Mouse (Mus musculus): ENCODE measurements around the gene Vamp8.
A peak's percentile ranks its signal among the peaks of the same experiment; 100 is the strongest.

Vamp8 gene

GRCm38 (mm10) chr6:72401875-72402274 lies 11.4 kb upstream of the Vamp8 start:
- DNase-seq (ENCODE audit: low spot score), result peak; percentile 77

GRCm38 (mm10) chr6:72399967-72400366 lies 9.5 kb upstream of the Vamp8 start:
- no peak for DNase-seq (ENCODE audit: low spot score)

- no peak for DNase-seq (ENCODE audit: low spot score)
Measured at GRCm38 (mm10) chr6:72396837-72397251, 6.3 kb upstream of the Vamp8 start.

GRCm38 (mm10) chr6:72392341-72392740 lies 1.8 kb upstream of the Vamp8 start:
- DNase-seq (ENCODE audit: low spot score), result no peak

GRCm38 (mm10) chr6:72390795-72391521 lies 455 bp upstream of the Vamp8 start:
- DNase-seq (ENCODE audit: low spot score), result peak; percentile 65

- DNase-seq (ENCODE audit: low spot score), result peak; percentile 89
Measured at GRCm38 (mm10) chr6:72389471-72389940, 997 bp downstream of the Vamp8 start.

GRCm38 (mm10) chr6:72388791-72389329 lies 1.6 kb downstream of the Vamp8 start:
- no peak for DNase-seq (ENCODE audit: low spot score)

- no peak for DNase-seq (ENCODE audit: low spot score)
Measured at GRCm38 (mm10) chr6:72388266-72388665, 2.2 kb downstream of the Vamp8 start.

- DNase-seq (ENCODE audit: low spot score), result no peak
Measured at GRCm38 (mm10) chr6:72387816-72388215, 2.7 kb downstream of the Vamp8 start.

- DNase-seq (ENCODE audit: low spot score), result no peak
Measured at GRCm38 (mm10) chr6:72386561-72386960, 3.9 kb downstream of the Vamp8 start.

GRCm38 (mm10) chr6:72385258-72385657 lies 5.2 kb downstream of the Vamp8 start:
- no peak for DNase-seq (ENCODE audit: low spot score)

GRCm38 (mm10) chr6:72383952-72384351 lies 6.6 kb downstream of the Vamp8 start:
- DNase-seq (ENCODE audit: low spot score), result peak; percentile 71

- DNase-seq (ENCODE audit: low spot score), result no peak
Measured at GRCm38 (mm10) chr6:72383142-72383820, 7.2 kb downstream of the Vamp8 start.

GRCm38 (mm10) chr6:72382494-72382893 lies 8.0 kb downstream of the Vamp8 start:
- no peak for DNase-seq (ENCODE audit: low spot score)

GRCm38 (mm10) chr6:72380131-72380770 lies 10.3 kb downstream of the Vamp8 start, which contains the start of gene Vamp5:
Gene Vamp5, minus strand, starts transcription at chr6:72380468.
- peak; percentile 83 for DNase-seq (ENCODE audit: low spot score)

- DNase-seq (ENCODE audit: low spot score), result no peak
Measured at GRCm38 (mm10) chr6:72379377-72380130, 10.9 kb downstream of the Vamp8 start.

GRCm38 (mm10) chr6:72378510-72379234 lies 11.8 kb downstream of the Vamp8 start:
- DNase-seq (ENCODE audit: low spot score), result no peak

GRCm38 (mm10) chr6:72374820-72375563 lies 15.5 kb downstream of the Vamp8 start:
- DNase-seq (ENCODE audit: low spot score), result peak; percentile 55

GRCm38 (mm10) chr6:72374206-72374605 lies 16.3 kb downstream of the Vamp8 start:
- no peak for DNase-seq (ENCODE audit: low spot score)

- no peak for DNase-seq (ENCODE audit: low spot score)
Measured at GRCm38 (mm10) chr6:72373184-72373583, 17.3 kb downstream of the Vamp8 start.
